Mouse (Mus musculus) left cerebral cortex, adult 11 months (tissue): ENCODE results near the gene Susd1.

ENCODE experiments used
- DNase-seq: peaks from one replicate; pipeline ENCODE4 v3.0.0; 2022; ENCODE audit warnings: low spot score

Susd1 gene

DNA sequence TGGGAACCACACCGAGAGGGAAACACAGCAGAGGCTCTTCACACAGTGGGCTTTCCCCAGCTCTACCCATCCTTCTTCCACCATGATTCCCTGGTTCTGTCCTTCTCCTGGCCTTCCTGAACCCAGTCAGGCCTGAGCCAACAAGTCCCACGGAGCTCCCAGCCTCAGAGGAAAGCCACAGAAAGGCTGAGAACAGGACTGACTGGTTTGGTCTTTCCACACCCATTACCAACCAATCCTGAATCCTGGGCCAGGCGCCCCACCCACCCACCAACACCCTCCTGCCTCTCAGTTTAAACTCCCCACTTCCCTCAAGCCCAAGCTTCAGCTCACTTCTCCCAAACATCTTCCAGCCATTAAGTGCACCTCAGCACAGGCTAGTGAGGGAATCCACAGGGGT lies 4.4 kb downstream of the Susd1 start:
- no peak for DNase-seq

DNA sequence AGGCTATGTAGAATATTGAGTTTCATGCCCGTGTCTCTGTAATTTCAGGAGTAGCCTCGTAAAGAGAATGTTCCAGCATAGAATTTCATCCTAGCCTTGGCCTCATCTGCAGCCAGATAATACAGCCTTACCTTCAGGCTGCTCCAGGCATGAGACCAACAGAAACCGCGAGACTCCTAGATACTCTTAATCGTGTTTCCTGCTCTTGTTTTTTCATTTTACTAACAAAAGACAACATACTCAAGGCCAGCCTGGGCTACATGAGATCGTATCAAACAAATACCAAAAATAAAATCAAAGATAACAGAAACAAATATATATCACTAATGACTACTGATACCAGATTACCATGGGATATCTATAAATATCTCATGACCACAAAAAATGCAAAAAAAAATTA lies 9.3 kb downstream of the Susd1 start:
- DNase-seq = no peak

DNA sequence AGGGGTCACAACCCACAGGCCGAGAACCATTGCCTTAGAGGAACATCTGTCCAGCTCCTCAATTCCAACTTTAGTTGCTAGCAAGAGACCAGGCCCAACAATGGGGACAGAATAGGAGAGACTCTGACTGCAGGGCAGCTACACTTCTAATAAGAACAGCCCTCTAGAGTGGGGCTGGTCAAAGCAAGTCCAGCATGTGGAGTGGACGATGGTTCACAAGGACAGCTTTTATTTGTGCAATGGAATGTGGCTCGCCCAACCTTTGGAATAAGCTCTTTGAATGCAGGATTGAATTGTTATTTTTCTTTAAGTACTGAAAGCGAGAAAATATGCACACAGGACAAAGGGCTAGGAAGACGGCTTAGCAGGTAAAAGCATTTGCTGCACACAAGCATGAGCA lies 12.0 kb downstream of the Susd1 start:
- DNase-seq = no peak

- DNase-seq = no peak
Measured at GRCm38 (mm10) chr4:59422808-59423207, 15.6 kb downstream of the Susd1 start.

GRCm38 (mm10) chr4:59422025-59422783 lies 16.2 kb downstream of the Susd1 start:
- DNase-seq = no peak

- no peak for DNase-seq
Measured at GRCm38 (mm10) chr4:59421369-59421746, 17.1 kb downstream of the Susd1 start.

DNA sequence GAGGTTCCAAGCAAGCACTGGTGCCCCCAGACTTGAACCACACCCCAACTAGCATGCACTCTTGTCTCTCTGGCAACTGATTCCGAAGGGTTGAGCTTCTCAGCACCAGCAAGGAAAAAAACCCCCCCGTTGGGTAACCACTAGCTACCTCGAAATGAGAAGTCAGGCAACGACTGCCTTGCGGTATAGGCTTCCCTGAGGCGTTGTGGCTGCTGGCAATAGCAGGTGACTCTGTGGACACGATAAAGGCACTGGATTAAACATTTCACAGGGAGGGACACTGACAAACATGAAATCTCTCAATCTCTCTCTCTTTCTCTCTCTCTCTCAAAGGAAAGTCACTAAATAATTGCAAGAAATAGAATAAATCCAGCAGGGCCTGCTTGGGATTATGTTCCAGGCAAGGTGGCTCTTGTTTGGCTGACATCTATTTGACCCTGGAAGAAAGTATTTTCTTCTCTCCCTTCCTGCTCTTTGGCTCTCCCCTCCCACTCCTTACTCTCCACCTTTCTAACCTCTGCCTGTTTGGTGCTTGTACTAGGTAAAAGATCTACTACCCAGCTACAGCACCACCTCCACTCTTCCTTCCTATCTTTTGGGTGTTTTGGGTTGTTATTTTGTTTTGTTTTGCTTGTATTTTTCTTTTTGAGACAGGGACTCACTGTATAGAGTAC lies 17.6 kb downstream of the Susd1 start:
- no peak for DNase-seq

DNA sequence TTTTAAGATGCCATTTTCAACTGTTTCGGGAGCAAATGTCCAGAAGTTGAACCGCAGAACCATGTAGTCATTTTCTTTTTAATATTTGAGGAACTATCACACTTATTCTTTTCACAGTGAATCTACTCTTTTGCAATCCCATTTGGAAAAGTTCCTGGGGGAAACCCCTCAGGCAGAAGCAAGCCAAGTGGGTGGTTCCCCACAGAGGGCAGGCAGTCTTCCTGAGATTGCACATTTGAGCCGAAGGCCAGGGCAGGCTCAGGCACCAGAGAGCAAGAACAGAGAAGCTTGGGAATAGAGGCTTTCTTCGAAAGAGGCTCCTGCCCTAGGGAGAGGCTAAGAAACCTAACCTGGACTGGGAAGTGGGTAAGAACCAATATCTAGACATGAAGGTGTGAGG lies 19.2 kb downstream of the Susd1 start:
- no peak for DNase-seq

- DNase-seq = no peak
Measured at GRCm38 (mm10) chr4:59413428-59413827, 25.0 kb downstream of the Susd1 start.

GRCm38 (mm10) chr4:59411153-59411552 lies 27.3 kb downstream of the Susd1 start:
- no peak for DNase-seq

- DNase-seq = no peak
Measured at GRCm38 (mm10) chr4:59407766-59408165, 30.7 kb downstream of the Susd1 start.

- peak; percentile 31 for DNase-seq
Measured at GRCm38 (mm10) chr4:59404375-59404774, 34.1 kb downstream of the Susd1 start.

DNA sequence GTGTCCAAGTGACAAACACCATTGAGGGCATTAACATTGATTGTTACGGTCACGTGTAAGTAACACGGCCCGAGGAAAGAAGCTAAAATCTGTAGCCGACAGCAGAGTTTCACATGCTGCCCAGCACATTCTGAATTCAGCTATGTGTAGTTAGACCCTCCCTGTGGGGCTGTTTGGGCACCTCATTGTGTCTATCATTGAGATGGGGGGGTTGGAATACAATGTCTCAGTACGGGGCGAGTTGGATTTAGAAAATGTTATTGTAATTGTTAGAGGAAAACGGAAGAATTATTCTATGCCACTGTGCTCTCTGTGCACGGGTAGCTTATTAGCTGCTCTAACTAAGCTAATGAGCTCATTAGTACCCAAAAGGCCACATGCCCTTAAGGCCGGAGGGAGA lies 37.5 kb downstream of the Susd1 start:
- DNase-seq = no peak

- DNase-seq = no peak
Measured at GRCm38 (mm10) chr4:59399343-59399742, 39.1 kb downstream of the Susd1 start.

GRCm38 (mm10) chr4:59395528-59395927 lies 42.9 kb downstream of the Susd1 start:
- no peak for DNase-seq

- no peak for DNase-seq
Measured at GRCm38 (mm10) chr4:59394155-59394554, 44.3 kb downstream of the Susd1 start.

- DNase-seq = peak; percentile 53
Measured at GRCm38 (mm10) chr4:59388447-59389030, 49.9 kb downstream of the Susd1 start.

DNA sequence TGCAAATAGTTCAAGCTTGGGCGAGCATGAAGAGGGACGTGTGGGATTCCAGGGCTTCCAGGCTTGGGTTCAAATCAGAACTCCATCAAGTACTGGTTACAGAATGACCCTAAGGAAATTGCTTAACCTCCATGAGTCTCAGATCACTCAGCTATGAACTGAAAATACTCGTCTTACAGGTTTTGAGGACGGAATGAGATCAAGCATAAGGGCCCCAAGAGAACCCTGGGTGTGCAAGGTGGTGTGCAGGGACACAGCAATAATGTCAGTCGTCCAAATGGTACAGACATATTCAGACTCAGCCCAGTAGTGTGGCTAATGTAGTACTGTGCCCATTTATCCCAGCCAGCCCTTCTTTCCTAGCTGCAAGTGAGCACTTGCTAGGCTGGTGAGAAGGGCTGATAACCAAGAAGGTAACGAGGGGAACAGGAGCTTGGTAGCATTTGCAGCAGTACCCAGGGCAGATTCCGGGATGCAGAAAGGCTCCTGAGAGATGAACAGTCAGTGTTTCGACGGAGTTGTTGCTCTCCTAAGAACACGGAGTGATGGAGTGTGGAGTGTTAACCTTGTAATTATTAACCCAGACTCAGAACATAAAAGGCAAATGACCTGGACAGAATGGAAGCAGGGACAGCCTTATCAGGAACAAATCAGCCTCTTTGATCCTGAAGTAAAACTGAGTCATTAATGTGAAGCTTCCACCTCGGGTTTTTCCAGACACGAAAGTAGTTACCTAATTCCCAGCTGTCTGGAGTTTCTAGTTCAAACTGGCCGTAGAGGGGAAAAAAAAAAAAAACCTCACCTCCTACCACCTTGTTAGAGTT lies 50.8 kb downstream of the Susd1 start:
- DNase-seq = no peak

- no peak for DNase-seq
Measured at GRCm38 (mm10) chr4:59385254-59385895, 53.1 kb downstream of the Susd1 start.

GRCm38 (mm10) chr4:59383791-59384190 lies 54.6 kb downstream of the Susd1 start:
- DNase-seq = peak; percentile 41

GRCm38 (mm10) chr4:59382131-59382530 lies 56.3 kb downstream of the Susd1 start:
- no peak for DNase-seq
